Mouse (Mus musculus) gastrocnemius, postnatal 25 days (tissue): Measurements from ENCODE around the gene Cfap57. TPM values are rescaled to one million over a fixed set of nuclear protein-coding genes. Genes with fewer than 3 reads are reported as not detected.
"Not testable (repeated sequence)": the region's sequence is repeated elsewhere in the genome, so short reads cannot be mapped to it uniquely, and the experiment has no call there.

Source experiments
- DNase-seq: peaks from one replicate; pipeline ENCODE4 v3.0.0; 2022
- total RNA-seq, 2 experiments: library from RNA; stranded (reverse); gene quantifications; 1 replicate in 1 of 2; 2 replicates in 1 of 2; pipeline ENCODE4 v1.2.3; 2021

Gene Cfap57
- total RNA-seq, 2 experiments from 2014 or later: not detected

- no peak for DNase-seq
Observed at GRCm38 (mm10) chr4:118518208-118518607, 102.4 kb downstream of the Cfap57 start.

- DNase-seq: no peak
Observed at GRCm38 (mm10) chr4:118517497-118518146, 103.0 kb downstream of the Cfap57 start.

GRCm38 (mm10) chr4:118516699-118517496 lies 103.7 kb downstream of the Cfap57 start:
- DNase-seq: no peak

- no peak for DNase-seq
Observed at GRCm38 (mm10) chr4:118509050-118509449, 111.5 kb downstream of the Cfap57 start.

GRCm38 (mm10) chr4:118507171-118507570 lies 113.4 kb downstream of the Cfap57 start:
- not testable (repeated sequence) for DNase-seq

- DNase-seq: peak; percentile 12
Observed at GRCm38 (mm10) chr4:118505551-118505950, 115.0 kb downstream of the Cfap57 start.

Other genes with a start within 250 kb of the Cfap57 start
- gene Szt2, start 211.5 kb downstream of the Cfap57 start, total RNA-seq: 1 to 10 TPM; 5.0 to 6.6 TPM
- 10 to 100 TPM; 38.4 to 39.7 TPM for gene Med8, start 211.4 kb downstream of the Cfap57 start, total RNA-seq
- gene Elovl1, start 192.7 kb downstream of the Cfap57 start, total RNA-seq: 10 to 100 TPM in 1 of 2 experiments, 1 to 10 TPM in 1; 8.0 to 10.3 TPM
- gene Cdc20, start 183.4 kb downstream of the Cfap57 start, total RNA-seq: 1 to 10 TPM in 1 of 2 experiments, under 1 TPM in 1; 0.91 to 1.1 TPM
- gene Mpl, start 163.3 kb downstream of the Cfap57 start, total RNA-seq: not detected
- 10 to 100 TPM; 15.8 to 20.1 TPM for gene Tie1, start 130.7 kb downstream of the Cfap57 start, total RNA-seq
- gene 2610528J11Rik, start 93.8 kb downstream of the Cfap57 start, total RNA-seq: not detected
- gene Tmem125, start 76.7 kb downstream of the Cfap57 start, total RNA-seq: not detected
- gene Ebna1bp2, start within 50 bp of the Cfap57 start, total RNA-seq: 10 to 100 TPM; 25.1 to 26.9 TPM
- gene Olfr62, start 38.2 kb upstream of the Cfap57 start, total RNA-seq: not detected
- gene Olfr1342, start 72.0 kb upstream of the Cfap57 start, total RNA-seq: not detected
- gene Olfr1341, start 82.7 kb upstream of the Cfap57 start, total RNA-seq: not detected
- not detected for gene Olfr1340, start 99.4 kb upstream of the Cfap57 start, total RNA-seq
- gene Olfr1339, start 111.4 kb upstream of the Cfap57 start, total RNA-seq: not detected
- not detected for gene Olfr1338, start 138.0 kb upstream of the Cfap57 start, total RNA-seq
- gene Olfr1337, start 161.8 kb upstream of the Cfap57 start, total RNA-seq: not detected
- not detected for gene Olfr1335, start 189.2 kb upstream of the Cfap57 start, total RNA-seq
- not detected for gene Olfr1333, start 215.5 kb upstream of the Cfap57 start, total RNA-seq
- not detected for gene Olfr1331, start 243.9 kb upstream of the Cfap57 start, total RNA-seq